Mouse (Mus musculus) stomach, embryonic 14.5 days (tissue): ENCODE results near the gene Efna5. TPM values are rescaled to one million over a fixed set of nuclear protein-coding genes. Genes with fewer than 3 reads are reported as not detected.

ENCODE experiments used
- ATAC-seq: fragments of 200-750 bp; cut with Nextera tagmentation; 2 replicates; pipeline ENCODE4 v1.8.0; 2017; ENCODE audit warnings: low read depth, moderate TSS enrichment; ENCODE audit not compliant: insufficient number of reproducible peaks, insufficient read depth, low FRiP score
- H3K27ac ChIP-seq: fragments of 300-500 bp; sonication (generic); 2 replicates; pipeline ENCODE4 v1.5.1; 2014; ENCODE audit warnings: mild to moderate bottlenecking, low read length, moderate library complexity, mixed read lengths
- H3K27me3 ChIP-seq: fragments of 300-500 bp; sonication (generic); 2 replicates; pipeline ENCODE4 v1.6.1; 2014; ENCODE audit warnings: low read length, control low read depth, mixed read lengths; ENCODE audit not compliant: control insufficient read depth, insufficient read depth
- H3K36me3 ChIP-seq: fragments of 300-500 bp; sonication (generic); 2 replicates; pipeline ENCODE4 v1.6.1; 2014; ENCODE audit warnings: mild to moderate bottlenecking, control low read depth, low read length, moderate library complexity, mixed read lengths; ENCODE audit not compliant: control insufficient read depth, insufficient read depth
- H3K4me1 ChIP-seq: fragments of 300-500 bp; sonication (generic); 2 replicates; pipeline ENCODE4 v1.6.1; 2014; ENCODE audit warnings: low read length, control low read depth, mixed read lengths; ENCODE audit not compliant: control insufficient read depth, insufficient read depth
- H3K4me2 ChIP-seq: fragments of 300-500 bp; sonication (generic); replicated peaks from 2 replicates; pipeline ENCODE4 v1.6.1; 2014; ENCODE audit warnings: low read depth, low read length, control low read depth
- H3K4me3 ChIP-seq: fragments of 300-500 bp; sonication (generic); 2 replicates; pipeline ENCODE4 v1.5.1; 2014; ENCODE audit warnings: low read depth, low read length, control low read depth
- H3K9ac ChIP-seq: fragments of 300-500 bp; sonication (generic); replicated peaks from 2 replicates; pipeline ENCODE4 v1.6.1; 2014; ENCODE audit warnings: low read depth, mild to moderate bottlenecking, control low read depth, low read length, moderate library complexity, mixed read lengths
- H3K9me3 ChIP-seq: fragments of 300-500 bp; sonication (generic); 2 replicates; pipeline ENCODE4 v1.6.1; 2016; ENCODE audit warnings: low read depth, low read length, control low read depth; ENCODE audit not compliant: control insufficient read depth
- WGBS: fragments of 180-500 bp; shearing (Covaris S2); extraction: QIAGEN DNeasy Blood & Tissue Kit; methylation state at CpG from one replicate; pipeline ENCODE4 v1.1.7; 2014; 5-methylcytosine and 5-hydroxymethylcytosine counted together
- polyA plus RNA-seq: library from polyadenylated mRNA; unstranded; fragments of >200 nt; fragmentation: Nextera tagmentation; extraction: Ambion mirVana; gene quantifications from 2 replicates; pipeline ENCODE4 v1.2.1, GENCODE M21; 2014

Gene Efna5
- polyA plus RNA-seq: 56.9 and 58.6 TPM in 2 replicates

- WGBS: 1% methylated on average over 49 of the region's 68 CpGs
- peak within 1 kb of the TSS; percentile 87 for H3K9ac ChIP-seq
- H3K36me3 ChIP-seq: no peaks in the 10 kb centered on the region
- H3K4me3 ChIP-seq: peak within 1 kb of the TSS; percentile 70
- H3K27me3 ChIP-seq: no peaks in the 10 kb centered on the region
- peak within 1 kb of the TSS; percentile 97 for H3K4me2 ChIP-seq
- H3K9me3 ChIP-seq: no peaks in the 10 kb centered on the region
- peak; percentile 7 for ATAC-seq
- H3K27ac ChIP-seq: peak within 1 kb of the TSS; percentile 95
- 0 out of 2 replicates have a peak, but pooled peaks cover 6% of the 10 kb centered on the region for H3K4me1 ChIP-seq
Measured at GRCm38 (mm10) chr17:62881176-62881790, at the start of gene Efna5. Efna5 (minus strand) TSS chr17:62881317.

GRCm38 (mm10) chr17:62915304-62915703 lies 34.2 kb upstream of the Efna5 start:
- no peaks in the 10 kb centered on the region for H3K4me1 ChIP-seq
- H3K4me3 ChIP-seq: no peak overlapping the region
- H3K27ac ChIP-seq: no peak overlapping the region
- no peaks in the 10 kb centered on the region for H3K36me3 ChIP-seq
- ATAC-seq: no peak
- no peaks in the 10 kb centered on the region for H3K27me3 ChIP-seq
- H3K4me2 ChIP-seq: no peak overlapping the region
- WGBS: 77% methylated on average over 4 of the region's 4 CpGs
- H3K9me3 ChIP-seq: no peaks in the 10 kb centered on the region
- H3K9ac ChIP-seq: no peak overlapping the region

GRCm38 (mm10) chr17:62905692-62906445 lies 24.8 kb upstream of the Efna5 start:
- Histone ChIP-seq H3K4me2 (no peak overlapping the region), H3K27me3 (no peaks in the 10 kb centered on the region), H3K9ac (no peak overlapping the region), H3K36me3 (no peaks in the 10 kb centered on the region), H3K4me3 (no peak overlapping the region), H3K4me1 (no peaks in the 10 kb centered on the region), H3K27ac (no peak overlapping the region), H3K9me3 (no peaks in the 10 kb centered on the region)
- WGBS: 74% methylated on average over 16 of the region's 16 CpGs
- ATAC-seq: no peak

GRCm38 (mm10) chr17:62899066-62899465 lies 17.9 kb upstream of the Efna5 start:
- H3K4me1 ChIP-seq: no peaks in the 10 kb centered on the region
- H3K4me2 ChIP-seq: no peak overlapping the region
- H3K9me3 ChIP-seq: no peaks in the 10 kb centered on the region
- H3K9ac ChIP-seq: no peak overlapping the region
- no peak overlapping the region for H3K27ac ChIP-seq
- H3K36me3 ChIP-seq: no peaks in the 10 kb centered on the region
- no peaks in the 10 kb centered on the region for H3K27me3 ChIP-seq
- 34% methylated on average over 6 of the region's 6 CpGs for WGBS
- H3K4me3 ChIP-seq: no peak overlapping the region
- ATAC-seq: no peak

GRCm38 (mm10) chr17:62889991-62890390 lies 8.9 kb upstream of the Efna5 start:
- H3K27me3 ChIP-seq: no peaks in the 10 kb centered on the region
- no peak overlapping the region for H3K4me2 ChIP-seq
- no peaks in the 10 kb centered on the region for H3K9me3 ChIP-seq
- no peak for ATAC-seq
- H3K36me3 ChIP-seq: no peaks in the 10 kb centered on the region
- H3K4me1 ChIP-seq: no peaks in the 10 kb centered on the region
- no peak overlapping the region for H3K27ac ChIP-seq
- no peak overlapping the region for H3K9ac ChIP-seq
- WGBS: 87% methylated on average over 5 of the region's 5 CpGs
- H3K4me3 ChIP-seq: no peak overlapping the region

GRCm38 (mm10) chr17:62884129-62884506 lies 3.0 kb upstream of the Efna5 start:
- Histone ChIP-seq H3K9me3 (no peaks in the 10 kb centered on the region), H3K27me3 (no peaks in the 10 kb centered on the region), H3K36me3 (no peaks in the 10 kb centered on the region), H3K4me1 (0 out of 2 replicates have a peak, but pooled peaks cover 3% of the 10 kb centered on the region), H3K27ac (peak overlapping the region; percentile 72; the same call in 1 of the 2 replicates), H3K9ac (peak overlapping the region; percentile 36), H3K4me3 (peak overlapping the region; percentile 70), H3K4me2 (peak overlapping the region; percentile 97)
- ATAC-seq: no peak
- under 1% methylated on average over 16 of the region's 16 CpGs for WGBS

GRCm38 (mm10) chr17:62883476-62884128 lies 2.5 kb upstream of the Efna5 start:
- WGBS: under 1% methylated on average over 34 of the region's 34 CpGs

GRCm38 (mm10) chr17:62882726-62883475 lies 1.8 kb upstream of the Efna5 start:
- Histone ChIP-seq H3K4me2 (peak overlapping the region; percentile 97), H3K9ac (peak overlapping the region; percentile 87), H3K27ac (peak overlapping the region; percentile 95), H3K9me3 (no peaks in the 10 kb centered on the region), H3K4me3 (peak overlapping the region; percentile 70), H3K4me1 (0 out of 2 replicates have a peak, but pooled peaks cover 6% of the 10 kb centered on the region), H3K27me3 (no peaks in the 10 kb centered on the region), H3K36me3 (no peaks in the 10 kb centered on the region)
- under 1% methylated on average over 51 of the region's 53 CpGs for WGBS
- ATAC-seq: peak; percentile 89

More at GRCm38 (mm10) chr17:62883476-62884128, 2.5 kb upstream of the Efna5 start:
- Histone ChIP-seq H3K4me1 (0 out of 2 replicates have a peak, but pooled peaks cover 6% of the 10 kb centered on the region), H3K9ac (peak overlapping the region; percentile 36), H3K36me3 (no peaks in the 10 kb centered on the region), H3K9me3 (no peaks in the 10 kb centered on the region), H3K4me3 (peak overlapping the region; percentile 70), H3K27ac (peak overlapping the region; percentile 72), H3K27me3 (no peaks in the 10 kb centered on the region), H3K4me2 (peak overlapping the region; percentile 97)
- ATAC-seq: peak; percentile 1; the same call in 1 of the 2 replicates
